Mouse (Mus musculus) hindbrain, embryonic 14.5 days (tissue): ENCODE data around the gene Mpig6b. TPM values are rescaled to one million over a fixed set of nuclear protein-coding genes. Genes with fewer than 3 reads are reported as not detected.

Experiments
- ATAC-seq: fragments of 200-750 bp; cut with Nextera tagmentation; 2 replicates; pipeline ENCODE4 v1.8.0; 2017; ENCODE audit warnings: moderate number of reproducible peaks, mild to moderate bottlenecking, moderate TSS enrichment, moderate library complexity; ENCODE audit not compliant: low FRiP score
- DNase-seq: peaks from one replicate; pipeline ENCODE4 v3.0.0-alpha.2; 2015; ENCODE audit warnings: low spot score
- H3K27ac ChIP-seq: fragments of 300-500 bp; sonication (generic); 2 replicates; pipeline ENCODE4 v1.5.1; 2014; ENCODE audit warnings: mild to moderate bottlenecking, moderate library complexity
- H3K27me3 ChIP-seq: fragments of 300-500 bp; sonication (generic); 2 replicates; pipeline ENCODE4 v1.6.1; 2014; ENCODE audit warnings: mild to moderate bottlenecking, low read length, mixed read lengths; ENCODE audit not compliant: control insufficient read depth, insufficient read depth
- H3K36me3 ChIP-seq: fragments of 300-500 bp; sonication (generic); replicated peaks from 2 replicates; pipeline ENCODE4 v1.6.1; 2014; ENCODE audit not compliant: control insufficient read depth, insufficient read depth
- H3K4me1 ChIP-seq: fragments of 300-500 bp; sonication (generic); replicated peaks from 2 replicates; pipeline ENCODE4 v1.6.1; 2014; ENCODE audit warnings: antibody characterized with exemption, low read length, mixed read lengths; ENCODE audit not compliant: control insufficient read depth, insufficient read depth
- H3K4me2 ChIP-seq: fragments of 300-500 bp; sonication (generic); replicated peaks from 2 replicates; pipeline ENCODE4 v1.6.1; 2014; ENCODE audit warnings: mild to moderate bottlenecking, moderate library complexity
- H3K4me3 ChIP-seq: fragments of 300-500 bp; sonication (generic); replicated peaks from 2 replicates; pipeline ENCODE4 v1.5.1; 2014; ENCODE audit warnings: mild to moderate bottlenecking, low read length
- H3K9ac ChIP-seq: fragments of 300-500 bp; sonication (generic); 2 replicates; pipeline ENCODE4 v1.6.1; 2014
- H3K9me3 ChIP-seq: fragments of 300-500 bp; sonication (generic); 2 replicates; pipeline ENCODE4 v1.6.1; 2016; ENCODE audit warnings: low read length; ENCODE audit not compliant: control insufficient read depth
- WGBS: fragments of 180-500 bp; shearing (Covaris S2); extraction: QIAGEN DNeasy Blood & Tissue Kit; methylation state at CpG from one replicate; pipeline ENCODE4 v1.1.7; 2014; 5-methylcytosine and 5-hydroxymethylcytosine counted together
- polyA plus RNA-seq: library from polyadenylated mRNA; unstranded; fragments of >200 nt; fragmentation: Nextera tagmentation; extraction: Ambion mirVana; gene quantifications from 2 replicates; pipeline ENCODE4 v1.2.1, GENCODE M21; 2014

Gene Mpig6b
- polyA plus RNA-seq, 1 experiment from 2014 or later, result 0.21 TPM

DNA sequence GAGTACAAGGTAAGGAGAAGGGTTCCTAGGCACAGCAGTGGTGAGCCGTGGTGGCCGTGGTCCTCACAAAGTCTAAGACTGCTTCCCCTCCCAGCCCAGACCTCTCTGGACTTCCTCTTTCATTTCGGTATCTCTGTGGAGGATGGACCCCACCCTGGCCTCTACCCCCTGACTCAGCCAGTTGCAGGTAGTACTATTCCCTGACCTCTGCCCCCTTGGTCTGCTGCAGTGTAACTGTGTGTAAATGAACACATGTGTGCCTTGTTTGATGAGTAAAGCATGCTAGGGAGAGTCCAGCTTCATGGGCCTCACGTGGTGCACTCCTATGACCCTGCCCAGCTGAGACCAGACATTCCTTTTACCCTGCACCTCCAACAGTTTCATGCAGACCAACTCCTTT is 42.2 kb downstream of the Mpig6b start:
- Histone ChIP-seq H3K4me2 (no peak overlapping the region), H3K4me1 (peaks cover 4% of the 10 kb centered on the region; the same call in 1 of the 2 replicates), H3K9ac (no peak overlapping the region), H3K9me3 (no peaks in the 10 kb centered on the region), H3K27ac (no peak overlapping the region), H3K4me3 (no peak overlapping the region), H3K27me3 (no peaks in the 10 kb centered on the region), H3K36me3 (no peaks in the 10 kb centered on the region)
- 83% methylated on average over 4 of the region's 4 CpGs for WGBS
- ATAC-seq (no peak), DNase-seq (no peak)

DNA sequence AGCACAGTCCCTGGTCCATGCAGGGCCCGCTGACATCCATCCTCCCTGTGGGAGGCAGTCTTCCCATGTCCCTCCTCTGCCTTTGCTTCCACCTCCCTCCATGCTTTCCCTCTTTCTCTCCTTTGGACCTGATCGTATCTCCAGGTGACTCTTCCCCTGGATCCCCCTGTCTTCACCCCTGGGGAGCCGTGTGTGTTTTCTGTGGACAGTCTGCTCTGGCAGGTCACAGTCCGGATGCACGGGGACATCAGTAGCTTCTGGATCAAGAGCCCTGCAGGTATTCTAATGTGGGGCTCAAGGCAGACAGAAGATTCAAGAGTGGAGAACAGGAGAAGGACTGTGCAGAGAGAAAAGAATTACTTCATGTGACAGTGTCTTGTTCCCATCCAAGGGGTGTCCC is 42.8 kb downstream of the Mpig6b start:
- no peak overlapping the region for H3K4me2 ChIP-seq
- 81% methylated on average over 5 of the region's 5 CpGs for WGBS
- no peaks in the 10 kb centered on the region for H3K9me3 ChIP-seq
- peaks cover 4% of the 10 kb centered on the region; the same call in 1 of the 2 replicates for H3K4me1 ChIP-seq
- no peak overlapping the region for H3K27ac ChIP-seq
- DNase-seq (no peak), ATAC-seq (no peak)
- H3K4me3 ChIP-seq, result no peak overlapping the region
- no peaks in the 10 kb centered on the region for H3K27me3 ChIP-seq
- no peaks in the 10 kb centered on the region for H3K36me3 ChIP-seq
- no peak overlapping the region for H3K9ac ChIP-seq

DNA sequence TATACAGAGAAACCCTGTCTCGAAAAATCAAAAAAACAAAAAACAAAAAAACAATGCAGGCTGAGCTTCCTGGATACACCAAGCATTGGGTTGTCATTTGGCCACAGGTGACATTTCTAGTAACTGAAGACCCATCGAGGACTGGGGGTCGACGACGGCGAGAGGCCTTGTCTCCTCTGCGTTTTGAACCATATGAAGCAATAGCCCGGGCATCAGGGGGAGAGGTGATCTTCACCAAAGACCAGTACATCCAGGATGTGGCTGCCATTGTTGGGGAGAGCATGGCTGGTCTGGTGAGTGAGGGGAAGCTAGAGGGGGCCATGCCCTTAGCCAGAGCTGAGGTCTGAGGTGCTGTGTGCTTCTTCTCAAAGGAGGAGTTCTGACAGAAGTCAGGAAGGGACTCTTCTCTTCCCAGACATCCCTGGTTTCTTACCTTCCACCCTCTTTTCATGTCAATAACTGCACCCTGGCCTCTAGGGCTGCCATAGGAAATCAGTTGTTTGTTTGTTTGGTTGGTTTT is 43.4 kb downstream of the Mpig6b start:
- Histone ChIP-seq H3K4me3 (no peak overlapping the region), H3K9ac (no peak overlapping the region), H3K4me1 (peaks cover 2% of the 10 kb centered on the region; the same call in 1 of the 2 replicates), H3K9me3 (no peaks in the 10 kb centered on the region), H3K27me3 (no peaks in the 10 kb centered on the region), H3K36me3 (no peaks in the 10 kb centered on the region), H3K4me2 (no peak overlapping the region), H3K27ac (no peak overlapping the region)
- 93% methylated on average over 8 of the region's 8 CpGs for WGBS
- ATAC-seq, result no peak
- DNase-seq, result no peak

DNA sequence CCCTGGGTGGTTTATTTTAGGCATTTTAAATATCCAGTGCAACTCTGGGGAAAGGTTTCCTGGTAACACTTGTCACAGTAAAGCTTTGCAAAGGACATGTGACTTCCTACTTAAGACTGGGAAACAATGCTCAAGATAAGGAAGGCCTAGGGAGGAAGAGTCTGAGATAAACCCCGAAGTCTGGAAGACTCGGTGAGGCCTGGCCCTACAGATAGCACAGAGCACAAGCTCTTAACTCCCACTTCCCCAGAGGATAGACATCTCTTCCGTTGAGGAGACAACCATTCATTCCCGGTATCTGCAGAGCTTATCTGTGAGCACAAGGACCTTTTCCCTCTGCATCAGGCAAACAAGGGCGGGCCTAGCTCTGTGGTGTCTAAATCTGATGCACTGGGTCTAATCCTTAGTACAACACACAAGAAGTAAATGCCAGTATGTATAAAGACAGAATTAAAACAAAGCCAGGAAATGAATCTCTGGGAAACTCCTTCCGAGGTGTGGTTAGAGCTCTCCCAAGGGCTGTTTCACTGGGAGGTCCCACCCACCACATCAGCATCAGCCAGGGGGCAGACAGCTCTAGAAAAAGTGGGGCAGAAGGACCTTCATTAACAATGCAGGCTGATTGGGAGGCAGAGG is 44.0 kb downstream of the Mpig6b start:
- Histone ChIP-seq H3K9me3 (no peaks in the 10 kb centered on the region), H3K9ac (no peak overlapping the region), H3K4me3 (no peak overlapping the region), H3K4me2 (no peak overlapping the region), H3K27ac (no peak overlapping the region), H3K27me3 (no peaks in the 10 kb centered on the region), H3K4me1 (no peaks in the 10 kb centered on the region), H3K36me3 (0 out of 2 replicates have a peak, but pooled peaks cover 2% of the 10 kb centered on the region)
- DNase-seq, result no peak
- no peak for ATAC-seq
- whole genome bisulfite sequencing, result 59% methylated on average over 6 of the region's 6 CpGs

DNA sequence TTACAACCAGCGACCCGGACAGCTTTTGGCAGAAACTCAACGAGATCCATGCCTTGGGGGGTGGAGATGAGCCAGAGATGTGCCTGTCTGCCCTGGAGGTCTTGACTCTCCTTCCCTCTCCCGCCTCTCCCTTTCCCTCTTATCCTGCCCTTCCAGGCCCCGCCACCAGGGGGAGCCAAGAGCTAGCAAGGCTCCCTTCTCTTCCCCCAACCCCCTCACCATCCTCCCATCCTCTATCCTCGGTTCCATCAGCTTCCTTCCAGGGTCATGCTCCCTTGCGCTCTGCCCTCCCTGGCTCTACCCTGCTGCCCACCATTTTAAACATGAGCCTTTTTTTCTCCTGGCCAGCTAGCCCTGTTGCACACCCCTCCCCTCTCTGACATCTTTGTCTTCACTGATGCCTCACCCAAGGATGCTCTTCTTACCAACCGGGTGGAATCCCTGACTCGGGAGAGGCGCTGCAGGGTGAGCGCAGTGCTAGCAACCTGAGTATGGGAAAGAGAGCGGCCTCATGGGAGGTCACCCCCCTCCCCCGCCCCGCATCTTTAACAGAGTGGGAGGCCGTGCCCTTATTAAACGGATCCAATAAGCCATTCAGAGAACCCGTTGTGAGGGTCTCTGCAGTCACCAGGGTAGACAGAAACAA is 44.7 kb downstream of the Mpig6b start:
- peaks cover 6% of the 10 kb centered on the region for H3K36me3 ChIP-seq
- H3K27me3 ChIP-seq, result no peaks in the 10 kb centered on the region
- H3K4me2 ChIP-seq, result peak overlapping the region; percentile 27; the same call in 1 of the 2 replicates
- DNase-seq (peak; percentile 75), ATAC-seq (peak; percentile 58)
- H3K4me1 ChIP-seq, result no peaks in the 10 kb centered on the region
- no peak overlapping the region for H3K9ac ChIP-seq
- no peak overlapping the region for H3K27ac ChIP-seq
- H3K4me3 ChIP-seq, result no peak overlapping the region
- H3K9me3 ChIP-seq, result no peaks in the 10 kb centered on the region
- WGBS, result 6% methylated on average over 17 of the region's 17 CpGs

DNA sequence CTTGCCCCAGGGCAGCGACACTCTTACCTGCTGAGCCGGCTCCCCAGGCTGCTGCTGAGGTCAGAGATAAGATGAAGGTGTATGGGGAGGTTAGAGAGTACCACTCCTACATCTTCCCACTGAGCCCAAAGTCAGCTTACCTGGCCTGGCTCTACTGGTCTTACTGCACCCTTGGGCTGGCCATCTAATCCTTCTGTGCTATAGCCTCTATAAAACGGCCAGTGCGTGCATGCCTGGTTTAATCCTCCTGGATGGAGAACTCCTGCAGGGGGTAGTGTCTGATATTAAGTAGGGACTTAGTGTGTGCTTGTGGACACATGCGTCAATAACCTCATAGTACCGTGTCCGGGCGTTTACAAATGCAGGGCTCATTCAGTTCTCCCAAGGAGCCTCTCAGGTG is 45.4 kb downstream of the Mpig6b start:
- Histone ChIP-seq H3K27ac (no peak overlapping the region), H3K36me3 (peaks cover 14% of the 10 kb centered on the region), H3K9me3 (no peaks in the 10 kb centered on the region), H3K4me3 (no peak overlapping the region), H3K9ac (no peak overlapping the region), H3K4me2 (no peak overlapping the region), H3K27me3 (no peaks in the 10 kb centered on the region), H3K4me1 (no peaks in the 10 kb centered on the region)
- 90% methylated on average over 8 of the region's 8 CpGs for WGBS
- DNase-seq (no peak), ATAC-seq (no peak)

DNA sequence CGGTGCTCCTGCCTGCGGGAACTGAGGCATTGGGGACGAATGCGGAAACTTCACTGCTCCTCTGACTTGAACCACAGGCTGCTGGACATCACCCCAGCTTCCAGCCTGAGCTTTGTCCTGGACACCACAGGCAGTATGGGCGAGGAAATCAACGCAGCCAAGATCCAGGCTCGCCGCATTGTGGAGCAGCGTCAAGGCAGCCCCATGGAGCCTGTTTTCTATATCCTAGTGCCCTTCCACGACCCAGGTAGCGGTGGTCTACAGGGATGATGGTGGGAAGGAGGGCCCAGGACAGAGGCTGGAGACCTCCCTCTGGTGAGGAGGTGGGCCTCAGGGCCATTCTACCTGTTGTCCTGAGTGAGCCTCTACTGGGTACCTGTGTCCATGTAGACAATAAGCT is 46.1 kb downstream of the Mpig6b start:
- Histone ChIP-seq H3K4me2 (no peak overlapping the region), H3K9ac (no peak overlapping the region), H3K4me3 (no peak overlapping the region), H3K36me3 (peaks cover 20% of the 10 kb centered on the region), H3K27ac (no peak overlapping the region), H3K27me3 (no peaks in the 10 kb centered on the region), H3K4me1 (no peaks in the 10 kb centered on the region), H3K9me3 (no peaks in the 10 kb centered on the region)
- WGBS, result 74% methylated on average over 11 of the region's 11 CpGs
- no peak for DNase-seq
- ATAC-seq, result no peak

DNA sequence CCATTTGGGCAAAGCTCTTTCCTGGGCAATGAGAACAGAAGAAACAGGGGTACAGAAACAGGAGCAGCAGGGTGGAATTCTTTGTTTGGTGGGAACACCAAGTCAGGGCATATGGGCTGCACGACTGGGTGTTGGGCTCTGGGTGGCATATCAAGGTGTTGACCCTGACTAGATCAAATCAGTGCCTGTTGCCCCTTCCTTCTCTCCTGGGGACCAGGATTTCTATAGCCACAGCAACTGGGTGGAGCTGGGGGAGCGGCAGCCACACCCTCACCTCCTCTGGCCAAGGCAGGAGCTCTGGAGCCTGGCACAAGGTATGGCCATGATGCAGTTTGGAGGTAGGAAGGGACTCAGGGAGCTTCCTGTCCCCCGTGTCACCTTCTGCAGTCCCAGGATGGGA is 47.8 kb downstream of the Mpig6b start:
- WGBS, result 89% methylated on average over 3 of the region's 3 CpGs
- DNase-seq, result no peak
- no peaks in the 10 kb centered on the region for H3K4me1 ChIP-seq
- peaks cover 38% of the 10 kb centered on the region for H3K36me3 ChIP-seq
- H3K27ac ChIP-seq, result no peak overlapping the region
- no peak for ATAC-seq
- no peak overlapping the region for H3K4me2 ChIP-seq
- H3K9me3 ChIP-seq, result no peaks in the 10 kb centered on the region
- no peak overlapping the region for H3K4me3 ChIP-seq
- no peaks in the 10 kb centered on the region for H3K27me3 ChIP-seq
- no peak overlapping the region for H3K9ac ChIP-seq

DNA sequence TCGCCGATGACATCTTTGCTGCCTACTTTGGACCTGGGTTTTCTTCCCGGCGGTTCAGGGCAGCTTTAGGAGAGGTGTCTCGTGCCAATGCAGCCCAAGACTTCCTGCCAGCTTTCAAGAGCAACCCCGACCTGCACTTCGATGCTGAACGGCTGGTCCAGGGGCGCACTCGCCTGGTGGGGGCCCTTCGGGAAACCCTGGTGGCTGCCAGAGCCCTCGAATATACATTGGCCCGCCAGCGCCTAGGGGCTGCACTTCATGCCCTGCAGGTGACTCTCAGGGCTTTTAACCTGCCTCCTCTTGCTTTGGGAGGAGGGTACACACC is 48.3 kb downstream of the Mpig6b start:
- no peak for DNase-seq
- no peaks in the 10 kb centered on the region for H3K9me3 ChIP-seq
- H3K27ac ChIP-seq, result no peak overlapping the region
- no peak for ATAC-seq
- WGBS, result 69% methylated on average over 14 of the region's 14 CpGs
- no peak overlapping the region for H3K4me3 ChIP-seq
- no peaks in the 10 kb centered on the region for H3K4me1 ChIP-seq
- H3K9ac ChIP-seq, result no peak overlapping the region
- no peak overlapping the region for H3K4me2 ChIP-seq
- peaks cover 43% of the 10 kb centered on the region for H3K36me3 ChIP-seq
- no peaks in the 10 kb centered on the region for H3K27me3 ChIP-seq
